Mouse (Mus musculus) kidney, adult 8-10 months (tissue): ENCODE measurements around the gene Tmem104.

ENCODE experiments used
- DNase-seq, 2 experiments: peaks; one replicate each; pipeline ENCODE4 v3.0.0; 2022

The Tmem104 gene

DNA sequence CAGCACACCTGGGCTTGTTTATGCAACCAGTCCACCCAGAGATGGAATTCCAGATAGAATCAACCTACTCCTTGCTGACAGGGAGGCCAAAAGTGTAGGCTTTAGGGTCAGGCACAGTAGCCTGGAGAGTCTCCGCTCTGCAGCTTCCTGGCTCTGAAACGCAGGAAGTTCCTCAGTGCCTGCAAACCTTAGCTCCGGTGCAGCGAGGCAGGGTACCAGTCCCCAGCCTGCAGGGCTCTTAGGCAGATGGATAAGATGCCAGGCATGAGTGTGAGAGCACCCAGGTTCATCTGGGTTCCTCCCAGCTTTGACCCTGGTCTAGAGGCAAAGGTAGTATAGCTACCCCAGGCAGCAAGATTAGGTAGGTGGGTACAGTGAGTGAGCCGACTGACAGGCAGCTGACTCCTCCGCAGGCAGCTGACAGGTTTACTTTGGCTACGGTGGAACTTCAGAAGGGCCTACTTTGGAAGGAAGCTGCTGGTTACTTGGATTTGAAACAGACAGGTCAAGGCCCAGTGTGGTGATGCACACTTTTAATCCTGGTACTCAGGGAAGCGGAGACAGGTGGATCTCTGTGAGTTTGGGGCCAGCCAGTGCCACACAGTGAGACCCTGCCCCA, 19.5 kb upstream of the Tmem104 start:
- DNase-seq: no peak

DNA sequence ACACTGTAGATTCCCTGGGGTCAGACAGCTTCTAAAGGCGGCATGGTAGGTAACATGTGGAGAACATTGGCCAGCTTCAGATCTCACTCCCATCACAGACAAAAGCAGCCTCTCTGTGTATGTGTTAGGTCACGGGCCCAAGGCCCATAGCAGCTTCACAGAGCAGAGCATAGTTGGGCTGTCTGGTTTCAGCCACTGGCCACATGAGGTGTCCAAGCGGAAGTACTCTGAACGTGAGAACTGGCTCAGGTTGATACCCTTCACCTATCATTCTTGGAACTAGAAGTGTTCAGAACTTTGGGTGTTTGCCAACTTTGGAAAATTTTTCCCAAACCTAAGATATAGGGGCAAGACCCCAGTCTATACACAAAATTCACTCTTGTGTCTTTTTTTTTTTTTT, 17.9 kb upstream of the Tmem104 start:
- no peak for DNase-seq

DNA sequence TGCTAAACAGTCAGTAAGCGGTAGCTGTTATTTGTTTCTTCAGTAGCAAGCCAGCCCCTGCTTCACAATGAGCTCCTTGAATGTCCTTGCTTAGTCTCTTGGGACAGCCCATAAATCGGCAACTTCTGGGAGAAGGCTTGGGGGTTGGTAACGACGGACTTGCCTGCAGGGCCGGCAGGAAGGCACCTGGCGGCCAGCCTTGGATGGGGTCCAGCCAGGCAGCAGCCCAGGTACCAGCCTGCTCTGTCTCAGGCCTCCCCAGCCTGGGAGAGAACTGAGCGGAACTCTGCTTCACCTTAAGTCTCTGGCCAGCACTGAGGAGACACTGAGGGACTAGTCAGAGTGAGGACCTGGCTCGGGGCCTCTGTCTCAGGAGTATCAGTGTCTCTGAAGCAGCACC, 16.2 kb upstream of the Tmem104 start:
- DNase-seq: peak; percentile 81 to 83

DNA sequence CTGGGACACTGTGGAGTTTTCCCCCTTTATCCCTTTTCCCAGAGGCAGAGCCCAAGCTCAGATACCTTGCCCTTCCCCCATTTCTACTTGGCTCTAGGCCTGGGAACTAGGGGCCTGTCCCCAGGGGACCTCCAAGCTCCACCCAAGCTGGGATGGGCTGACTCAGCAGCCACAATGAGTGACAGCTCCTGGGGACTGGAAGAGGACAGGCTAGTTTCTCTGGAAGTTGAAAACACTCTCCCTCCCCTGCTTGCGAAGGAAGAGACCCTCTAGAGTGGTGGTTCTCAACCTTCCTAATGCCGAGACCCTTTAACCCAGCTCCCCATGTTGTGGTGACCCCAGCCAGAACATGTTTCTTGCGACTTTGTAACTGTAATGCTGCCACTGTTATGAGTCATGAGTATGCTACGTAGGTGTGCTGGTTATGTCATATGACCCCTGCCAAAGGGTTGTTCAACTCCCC, 14.4 kb upstream of the Tmem104 start:
- DNase-seq: peak; percentile 78 to 82

DNA sequence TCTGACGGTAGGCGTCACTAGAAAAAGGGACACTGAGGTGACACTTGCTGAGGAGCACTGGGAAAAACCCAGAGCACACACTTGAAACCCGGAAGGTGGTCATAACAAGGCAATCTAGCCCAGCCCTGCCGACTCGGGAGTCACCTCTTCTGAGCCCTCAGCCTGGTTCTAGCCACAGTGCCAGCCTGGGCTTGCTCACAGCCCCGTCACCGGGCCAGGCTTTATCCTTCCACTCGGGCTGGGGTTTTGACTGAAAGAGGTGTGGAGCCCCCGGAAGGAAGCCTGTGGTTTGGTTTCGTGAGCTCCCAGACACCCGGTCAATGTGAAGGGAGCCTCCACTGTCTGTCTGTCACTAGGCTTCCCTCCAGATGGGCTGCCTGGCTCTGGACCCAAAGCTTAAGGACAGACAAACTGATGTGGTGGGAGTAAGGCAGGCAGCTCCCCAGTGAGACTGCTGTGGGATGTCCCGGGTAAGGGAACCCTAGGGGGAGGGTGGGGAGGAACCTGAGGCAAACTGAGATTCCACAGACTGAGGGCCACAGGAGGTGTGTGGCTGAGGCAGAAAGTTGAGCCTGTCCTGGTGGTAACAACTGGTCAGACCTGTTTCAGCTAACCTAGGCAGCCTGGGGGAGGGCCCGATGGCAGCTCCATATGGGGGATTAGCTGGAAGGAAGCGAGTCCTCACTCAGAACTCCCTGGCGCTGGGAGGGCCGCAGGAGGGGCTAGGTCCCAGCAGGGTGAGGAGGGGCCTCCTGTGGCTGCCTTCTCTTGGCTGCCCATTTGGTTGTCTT, 13.5 kb upstream of the Tmem104 start:
- DNase-seq: peak in 1 of 2 experiments; percentile 55

DNA sequence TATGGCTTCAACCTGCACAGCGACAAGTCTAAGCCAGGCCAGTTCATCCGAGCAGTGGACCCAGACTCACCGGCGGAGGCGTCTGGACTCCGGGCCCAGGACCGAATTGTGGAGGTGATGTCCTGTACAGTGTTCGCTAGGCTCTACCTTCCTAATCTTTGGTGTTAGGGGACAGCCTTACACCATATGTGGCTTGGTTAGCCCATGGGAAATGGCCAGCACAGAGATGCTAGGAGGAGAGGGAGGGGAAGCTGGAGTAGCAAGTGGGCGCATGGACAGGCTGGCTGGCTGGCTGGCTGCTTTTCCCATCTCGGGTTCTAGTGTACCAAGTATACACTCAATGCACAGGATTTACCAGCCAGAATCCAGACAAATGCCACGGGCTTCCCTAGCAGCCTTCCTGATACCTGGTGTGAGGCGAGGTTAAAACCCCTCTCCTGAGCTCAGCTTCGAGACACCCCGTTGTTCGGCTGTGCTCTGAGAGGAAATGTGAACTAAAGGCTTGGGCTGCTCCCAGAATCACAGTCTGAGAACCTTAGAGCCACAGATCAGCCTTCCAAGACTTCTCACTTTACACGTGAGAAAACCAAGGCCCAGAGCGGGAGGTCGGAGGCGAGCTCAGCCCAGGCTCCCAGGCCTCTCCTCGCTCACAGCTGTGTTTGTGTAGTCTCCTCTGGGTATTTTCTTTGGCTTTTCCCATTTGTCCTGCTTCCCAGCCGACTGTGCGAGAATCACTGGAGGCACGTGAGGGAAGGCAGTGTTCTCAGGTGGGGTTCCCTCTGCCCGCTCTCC, 10.7 kb upstream of the Tmem104 start:
- DNase-seq: no peak

DNA sequence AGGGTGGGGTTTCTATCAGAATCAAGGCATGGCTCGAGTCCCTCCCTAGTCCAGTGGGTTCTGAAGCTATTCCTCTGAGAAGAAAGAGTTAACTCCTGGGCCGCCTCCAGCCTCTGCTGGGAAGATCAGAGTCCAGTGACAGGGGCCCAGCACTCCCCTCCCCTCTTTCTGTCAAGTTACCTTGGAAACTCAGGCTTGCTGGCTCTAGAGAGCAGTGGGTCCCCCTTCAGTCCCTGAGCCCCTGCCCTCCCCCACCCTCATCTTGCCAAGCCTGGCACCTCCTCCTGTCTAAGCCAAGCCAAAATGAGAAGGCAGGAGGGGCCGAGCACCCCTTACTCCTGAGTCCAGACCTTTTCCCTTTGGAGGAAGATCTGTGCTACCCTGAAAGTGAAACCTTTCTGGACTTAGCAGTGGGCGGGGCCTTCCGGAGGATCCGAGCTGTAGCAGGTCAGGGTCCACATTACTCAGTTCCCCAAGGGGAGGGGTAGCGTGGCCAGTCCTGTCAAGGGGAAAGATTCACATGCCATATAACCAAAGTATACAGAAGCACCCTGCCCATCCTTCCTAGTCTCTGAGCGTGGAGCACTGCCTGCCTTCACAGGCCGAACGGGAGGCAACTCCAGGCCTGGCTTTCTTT, 9.6 kb upstream of the Tmem104 start:
- DNase-seq: peak; percentile 84 to 86

DNA sequence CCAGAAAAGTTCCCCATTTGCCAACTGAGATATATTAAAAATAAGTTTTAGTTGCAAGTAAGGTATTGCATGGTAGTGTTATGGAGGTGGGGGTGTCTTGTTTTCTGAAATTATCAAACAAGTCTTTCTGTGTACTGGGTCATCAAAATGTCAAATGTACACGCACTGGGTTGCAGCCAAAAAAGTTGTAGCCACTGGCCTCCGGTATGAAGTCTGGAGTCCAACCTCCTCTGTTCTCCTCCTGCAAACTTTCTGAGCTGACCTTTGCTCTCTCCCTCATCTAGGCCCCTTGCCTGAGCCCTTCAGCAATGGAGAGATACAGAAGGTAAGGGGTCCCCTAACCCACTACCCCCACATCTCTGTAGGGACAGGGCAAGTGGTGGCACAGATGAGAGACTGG, 8.5 kb upstream of the Tmem104 start:
- peak; percentile 81 to 83 for DNase-seq

DNA sequence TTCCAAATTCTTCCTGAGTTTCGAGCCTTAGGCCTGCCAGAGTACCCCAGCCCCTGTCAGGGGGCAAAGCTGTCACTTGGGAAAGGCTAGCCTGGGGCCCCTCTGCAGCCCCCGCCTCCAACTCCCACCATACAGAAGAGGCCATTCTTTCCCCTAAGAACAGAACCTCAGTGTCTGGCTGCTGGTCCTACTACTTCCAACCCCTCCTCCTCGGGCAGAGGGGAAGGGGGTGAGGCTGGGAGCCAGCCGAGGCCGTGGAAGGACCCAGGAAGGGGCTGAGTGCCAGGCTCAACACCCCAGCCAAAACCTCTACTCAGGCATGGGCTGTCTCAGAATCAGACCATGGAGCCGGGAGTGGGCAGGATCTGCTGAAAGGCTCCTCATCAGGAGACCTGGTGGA, 8.1 kb upstream of the Tmem104 start:
- DNase-seq: no peak

DNA sequence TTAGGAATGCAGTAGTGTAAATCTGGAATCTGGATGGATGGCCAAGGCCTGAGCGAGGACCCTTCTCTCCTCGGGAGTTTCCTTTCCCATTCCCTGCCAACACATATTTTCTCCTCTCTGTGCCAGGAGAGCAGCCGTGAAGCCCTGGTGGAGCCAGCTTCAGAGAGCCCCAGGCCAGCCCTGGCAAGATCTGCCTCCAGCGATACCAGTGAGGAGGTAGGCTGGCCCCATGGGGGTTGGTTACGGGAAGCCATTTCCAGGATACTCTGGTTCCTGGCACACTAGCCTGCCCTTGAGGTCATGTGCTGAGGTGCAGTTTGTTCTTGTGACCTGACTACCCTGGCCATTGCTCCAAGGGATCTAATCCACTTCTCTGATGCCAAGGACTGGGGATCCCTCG, 7.4 kb upstream of the Tmem104 start:
- peak; percentile 77 to 82 for DNase-seq

DNA sequence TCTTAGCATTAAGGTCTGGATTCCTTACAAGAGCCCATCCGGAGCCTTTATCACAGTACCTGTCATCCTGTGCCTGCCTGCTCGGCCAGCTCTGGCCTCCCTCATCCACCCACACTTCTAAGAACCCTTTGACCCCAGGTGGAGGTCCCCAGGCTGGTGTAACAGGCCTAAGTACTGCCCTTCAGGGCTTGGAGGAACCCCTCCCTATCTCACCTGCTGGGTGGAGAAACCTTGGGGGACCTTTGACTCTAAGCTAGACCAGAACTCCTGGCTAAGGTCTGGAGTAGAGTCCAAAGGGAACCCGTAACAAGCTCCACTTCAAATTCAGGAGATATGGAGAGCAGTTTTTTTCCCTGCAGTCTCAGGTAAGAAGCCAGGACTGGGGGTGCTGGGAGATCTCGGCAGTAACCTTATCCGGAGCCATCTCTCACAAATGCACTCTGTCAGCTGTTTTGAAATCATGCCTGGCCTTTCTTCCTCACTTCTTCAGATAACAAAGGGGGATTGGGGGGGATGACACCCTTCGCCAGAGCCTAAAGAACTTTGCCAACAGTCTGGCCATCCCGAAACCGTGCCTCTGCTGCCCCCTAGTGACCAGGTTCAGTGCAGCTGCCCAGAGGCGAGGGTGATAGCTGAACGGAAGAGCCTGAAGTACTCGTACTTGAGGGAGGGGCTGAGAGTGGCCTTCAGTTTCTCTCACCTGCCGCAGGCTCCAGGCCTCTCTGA, 5.2 kb upstream of the Tmem104 start:
- DNase-seq: peak; percentile 72 to 87

DNA sequence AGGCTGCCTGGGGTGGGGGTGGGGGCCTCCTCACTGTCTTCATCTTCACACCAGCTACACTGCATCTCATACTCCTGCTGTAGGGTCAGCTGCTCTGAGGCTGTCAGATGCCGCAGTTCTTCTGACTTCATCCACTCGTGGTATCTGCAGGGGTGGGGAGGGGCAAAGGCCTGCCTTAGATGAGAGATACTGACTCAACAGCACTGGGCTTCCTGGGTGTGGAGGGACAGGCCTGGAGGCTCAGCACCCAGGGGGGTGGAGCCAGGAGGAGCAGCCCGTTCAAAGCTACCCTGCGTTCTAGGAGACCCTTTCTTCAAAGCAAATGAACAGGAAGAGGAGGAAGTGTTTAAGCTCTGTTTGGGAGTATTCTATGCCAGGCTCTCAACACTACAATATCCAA, 2.3 kb upstream of the Tmem104 start:
- DNase-seq: no peak

DNA sequence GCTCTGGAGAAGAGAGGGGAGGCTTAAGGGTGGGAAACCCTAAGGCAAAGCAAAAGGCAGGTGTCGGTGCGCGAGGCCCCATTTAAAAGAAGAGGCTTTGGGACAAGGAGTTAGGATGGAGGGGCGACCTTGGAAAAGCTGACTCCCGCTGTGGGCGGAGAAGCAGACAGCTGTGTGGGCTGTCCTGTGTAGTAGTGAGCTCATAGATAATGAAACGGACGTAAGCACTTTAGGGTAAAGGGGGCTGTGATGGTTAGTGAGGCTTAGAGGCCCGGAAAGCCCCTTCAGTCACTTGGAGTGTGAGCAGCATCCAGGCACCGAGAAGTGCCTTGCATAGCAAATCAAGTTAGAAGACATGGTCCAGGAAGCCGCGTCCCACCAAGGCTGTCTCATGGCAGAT, 406 bp downstream of the Tmem104 start, which contains the start of gene Nat9:
Gene Nat9 (minus strand): TSS at position 167 of the 400 bp plus-strand sequence.
- DNase-seq: no peak

DNA sequence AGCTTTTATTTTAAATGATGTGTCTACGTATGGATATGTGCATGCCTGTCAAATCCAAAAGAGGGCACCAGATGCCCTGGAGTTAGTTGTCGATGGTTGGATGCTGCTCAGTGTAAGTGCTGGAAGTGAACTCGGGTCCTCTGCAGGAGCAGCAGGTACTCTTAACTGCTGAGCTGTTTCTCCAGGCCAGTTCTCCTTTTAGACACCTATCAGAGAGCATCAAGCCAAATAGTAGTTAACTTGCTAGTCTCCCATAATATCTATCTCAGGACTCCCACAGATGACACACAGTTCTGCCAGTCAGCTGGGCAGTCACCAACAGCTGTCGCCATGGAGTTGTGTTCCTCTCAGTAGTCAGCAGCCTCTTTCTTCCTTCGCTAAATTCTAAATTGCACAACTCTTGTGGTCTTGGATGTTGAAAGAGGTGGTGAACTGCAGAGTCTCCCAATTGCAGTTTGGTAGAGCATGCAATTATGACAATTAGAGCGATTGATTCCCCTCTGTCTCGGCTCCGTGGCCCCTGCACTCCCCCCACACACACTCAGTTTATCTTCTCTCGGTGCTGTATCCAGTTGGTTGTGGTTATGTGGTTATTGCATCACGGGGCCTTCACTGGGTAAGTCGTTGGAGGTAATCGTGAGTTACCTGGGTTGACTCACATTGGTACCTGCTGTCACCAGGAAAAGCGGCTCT, 1.4 kb downstream of the Tmem104 start:
- DNase-seq: no peak

DNA sequence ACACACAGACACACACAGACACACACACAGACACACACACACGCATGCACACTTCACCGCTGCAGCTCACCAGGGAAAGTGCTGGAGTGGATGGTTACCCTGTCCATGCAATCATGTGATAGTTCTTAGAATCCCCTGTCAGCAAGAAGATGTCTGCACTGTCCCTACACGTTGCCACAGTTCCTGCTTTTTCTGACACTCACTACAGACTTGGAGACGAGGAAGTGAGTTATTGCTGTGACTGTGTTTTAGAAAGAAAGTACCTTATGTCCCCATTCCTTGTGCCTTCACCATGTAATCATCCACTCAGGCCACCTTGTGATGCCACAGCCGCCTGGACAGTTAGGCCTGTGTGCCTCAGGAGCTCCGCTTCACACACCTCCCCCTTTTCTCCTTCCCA, 2.0 kb downstream of the Tmem104 start:
- no peak for DNase-seq

DNA sequence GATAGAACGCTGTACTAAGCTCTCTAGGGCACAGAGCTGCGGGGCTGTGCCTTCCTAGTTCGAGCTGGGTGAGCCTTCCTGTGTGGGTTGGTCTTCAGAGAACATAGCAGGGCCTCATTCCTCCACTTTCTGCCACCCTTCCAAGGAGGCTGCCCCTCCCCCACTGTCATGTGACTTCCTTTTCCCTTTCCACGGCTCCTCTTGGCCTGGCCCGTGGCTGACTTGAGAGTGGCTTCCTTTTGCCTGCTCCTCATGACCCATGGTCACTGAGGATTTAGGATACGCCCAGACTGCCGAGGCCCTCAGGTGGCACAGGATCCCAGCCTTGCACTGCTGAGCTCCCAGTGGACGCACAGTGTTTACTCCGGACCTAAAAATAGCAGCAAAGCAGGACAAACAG, 4.9 kb downstream of the Tmem104 start:
- DNase-seq: peak; percentile 54 to 62

DNA sequence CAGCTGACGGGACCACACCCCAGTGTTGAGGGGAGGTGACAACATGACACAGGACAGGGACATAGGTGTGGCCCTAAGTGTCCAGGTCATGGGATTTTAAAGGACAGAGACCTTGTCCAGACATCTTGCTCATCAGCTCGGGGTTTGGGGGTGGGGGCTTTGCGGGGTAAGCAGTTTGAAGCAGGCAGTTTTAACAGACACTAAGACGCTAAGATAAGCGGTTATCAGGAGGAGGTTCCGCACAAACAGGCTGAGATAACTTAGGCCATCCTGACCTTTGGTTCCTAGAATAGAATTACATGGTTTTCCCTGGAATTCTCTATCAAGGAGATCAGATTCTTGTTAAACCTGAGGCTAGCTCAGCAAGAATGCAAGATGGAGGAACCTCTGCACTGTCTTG, 7.4 kb downstream of the Tmem104 start:
- no peak for DNase-seq

DNA sequence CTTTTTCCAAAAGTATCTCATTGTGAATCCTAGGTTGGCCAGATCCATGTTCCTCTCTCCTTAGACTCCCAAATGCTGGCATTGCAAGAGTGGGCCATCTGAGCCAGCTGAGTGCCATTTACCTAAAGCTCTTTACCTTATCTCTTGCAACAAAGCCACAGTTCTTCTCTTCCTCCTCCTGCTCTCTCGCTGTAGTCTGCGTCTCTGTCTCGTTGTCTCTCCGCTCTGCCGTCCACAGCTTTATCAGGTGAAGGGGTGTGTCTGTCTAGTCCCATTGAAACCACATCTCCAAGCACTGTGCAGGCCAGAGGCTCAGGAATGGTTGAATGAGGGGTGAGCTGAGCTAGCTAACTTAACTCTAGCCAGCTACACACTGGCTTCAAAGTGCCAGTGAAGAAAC, 8.6 kb downstream of the Tmem104 start:
- DNase-seq: no peak

DNA sequence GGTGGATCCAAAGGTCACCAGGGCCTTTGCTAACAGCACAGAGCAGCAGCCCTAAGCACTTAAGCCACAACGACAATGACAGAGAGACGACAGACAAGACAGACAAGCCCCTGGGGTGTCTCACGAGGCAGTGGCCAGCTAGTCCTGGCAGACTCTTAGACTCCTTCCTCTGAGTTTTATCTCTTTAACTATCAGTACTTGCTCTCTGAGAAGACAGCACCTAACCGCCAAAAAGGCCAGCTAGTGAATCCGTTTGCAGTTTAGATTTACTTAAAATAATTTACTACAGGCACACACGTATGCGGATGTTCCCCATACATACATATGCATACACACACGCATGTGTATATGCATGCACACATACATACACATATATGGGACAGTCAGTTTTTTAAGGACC, 10.3 kb downstream of the Tmem104 start:
- DNase-seq: no peak

DNA sequence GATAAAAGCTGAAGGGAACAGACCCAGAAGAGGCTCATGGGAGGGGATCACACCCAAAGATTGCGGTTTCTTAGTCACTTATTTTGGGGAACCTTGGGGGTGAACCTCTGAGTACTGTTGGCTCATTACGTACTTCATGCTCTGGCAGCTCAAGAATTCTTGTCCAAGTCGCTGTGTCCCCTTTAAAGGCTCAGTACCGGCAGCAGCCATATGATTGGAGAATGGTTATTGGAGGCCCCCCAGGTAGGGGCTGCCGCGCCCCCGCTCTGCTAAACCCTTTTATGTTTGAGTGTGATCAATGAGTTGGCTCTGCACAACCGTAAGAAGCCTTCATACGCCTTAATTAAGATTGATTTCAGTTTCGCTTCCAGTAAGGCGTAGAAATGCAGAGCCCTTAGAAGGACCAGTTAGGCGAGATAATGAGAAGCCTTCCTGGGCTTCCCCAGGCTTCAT, 11.7 kb downstream of the Tmem104 start:
- DNase-seq: no peak

DNA sequence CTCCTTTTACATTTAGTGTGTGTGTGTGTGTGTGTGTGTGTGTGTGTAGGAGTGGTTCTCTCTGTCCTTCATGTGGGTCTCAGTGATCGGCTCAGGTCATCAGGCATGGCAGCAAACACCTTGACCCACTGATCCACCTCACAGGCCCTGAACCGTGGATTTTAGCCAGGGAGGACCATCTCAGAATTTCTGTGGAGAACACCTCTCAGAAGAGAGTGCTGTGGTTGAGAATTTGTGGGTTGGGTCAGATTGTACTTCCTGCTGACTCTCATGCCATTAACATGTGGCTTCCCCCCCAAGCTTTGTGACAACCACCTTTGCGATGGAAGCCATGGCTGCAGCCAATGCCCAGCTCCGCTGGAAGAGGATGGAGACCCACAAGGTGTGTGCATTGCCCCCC, 13.2 kb downstream of the Tmem104 start:
- DNase-seq: no peak

DNA sequence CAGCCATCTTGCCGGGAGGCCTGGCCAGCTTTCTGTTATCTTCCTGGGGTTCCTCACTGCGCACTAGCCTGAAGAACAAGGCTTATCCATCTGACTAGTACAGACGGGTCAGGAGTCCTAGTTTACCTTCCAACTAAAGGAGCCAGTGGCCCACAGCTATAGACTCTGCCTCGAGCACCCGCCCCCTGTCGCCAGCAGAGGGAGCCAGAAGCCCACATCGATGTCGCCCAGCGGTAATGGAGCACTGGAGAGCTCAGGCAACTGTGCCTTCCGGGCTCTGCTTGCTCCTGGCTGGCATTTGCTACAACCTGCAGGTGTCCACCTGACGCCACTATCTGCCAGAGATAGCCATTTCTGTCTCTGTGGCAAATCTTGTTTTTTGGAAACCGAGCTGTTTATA, 15.0 kb downstream of the Tmem104 start:
- DNase-seq: peak; percentile 61 to 82
